Mouse (Mus musculus): ENCODE results near the gene Tmem238l. TPM values are rescaled to one million over a fixed set of nuclear protein-coding genes. Genes with fewer than 3 reads are reported as not detected.

Tmem238l gene
- polyA plus RNA-seq, 1 experiment = not detected

- Histone ChIP-seq H3K27me3 (ENCODE audit: control insufficient read depth, insufficient read depth, insufficient read length) (peaks cover 3% of the 10 kb centered on the region), H3ac (ENCODE audit: control insufficient read depth, insufficient read length, low read depth) (no peak overlapping the region), H3K79me3 (ENCODE audit: low read depth) (no peaks in the 10 kb centered on the region), H3K79me2 (ENCODE audit: control insufficient read depth, insufficient read depth) (no peaks in the 10 kb centered on the region), H3K36me3 (ENCODE audit: control insufficient read depth, insufficient read depth) (no peaks in the 10 kb centered on the region), H3K4me3 (ENCODE audit: insufficient read depth, poor library complexity, severe bottlenecking) (no peak overlapping the region)
- no peak for TF ChIP-seq CTCF (IDR thresholded peaks at IDR 0.05; ENCODE audit: control insufficient read depth, insufficient read depth, insufficient read length)
- no peak for TF ChIP-seq USF1 (IDR thresholded peaks at IDR 0.05; ENCODE audit: low read depth)
Measured at GRCm38 (mm10) chr11:66945224-66945767, 11.1 kb upstream of the Tmem238l start.

GRCm38 (mm10) chr11:66946521-66946920, 9.9 kb upstream of the Tmem238l start:
- Histone ChIP-seq H3K4me3 (ENCODE audit: insufficient read depth, poor library complexity, severe bottlenecking) (no peak overlapping the region), H3ac (ENCODE audit: control insufficient read depth, insufficient read length, low read depth) (no peak overlapping the region), H3K27me3 (ENCODE audit: control insufficient read depth, insufficient read depth, insufficient read length) (peaks cover 3% of the 10 kb centered on the region), H3K79me3 (ENCODE audit: low read depth) (no peaks in the 10 kb centered on the region), H3K79me2 (ENCODE audit: control insufficient read depth, insufficient read depth) (no peaks in the 10 kb centered on the region), H3K36me3 (ENCODE audit: control insufficient read depth, insufficient read depth) (no peaks in the 10 kb centered on the region)
- TF ChIP-seq MYOD1 (IDR thresholded peaks at IDR 0.05; ENCODE audit: control insufficient read depth, insufficient read length, low read depth) = no peak
- TF ChIP-seq FOSL1 (IDR thresholded peaks at IDR 0.05; ENCODE audit: insufficient read depth, low read length, poor library complexity, severe bottlenecking) = no peak
- TF ChIP-seq MYOG (IDR thresholded peaks at IDR 0.05; ENCODE audit: control insufficient read depth, extremely low read depth, insufficient read length) = no peak
- no peak for TF ChIP-seq MAX (IDR thresholded peaks at IDR 0.05)
- TF ChIP-seq CTCF (IDR thresholded peaks at IDR 0.05; ENCODE audit: control insufficient read depth, insufficient read depth, insufficient read length) = no peak
- TF ChIP-seq USF1 (IDR thresholded peaks at IDR 0.05; ENCODE audit: low read depth) = no peak
- TF ChIP-seq CEBPB (IDR thresholded peaks at IDR 0.05; ENCODE audit: low read depth) = no peak

DNA sequence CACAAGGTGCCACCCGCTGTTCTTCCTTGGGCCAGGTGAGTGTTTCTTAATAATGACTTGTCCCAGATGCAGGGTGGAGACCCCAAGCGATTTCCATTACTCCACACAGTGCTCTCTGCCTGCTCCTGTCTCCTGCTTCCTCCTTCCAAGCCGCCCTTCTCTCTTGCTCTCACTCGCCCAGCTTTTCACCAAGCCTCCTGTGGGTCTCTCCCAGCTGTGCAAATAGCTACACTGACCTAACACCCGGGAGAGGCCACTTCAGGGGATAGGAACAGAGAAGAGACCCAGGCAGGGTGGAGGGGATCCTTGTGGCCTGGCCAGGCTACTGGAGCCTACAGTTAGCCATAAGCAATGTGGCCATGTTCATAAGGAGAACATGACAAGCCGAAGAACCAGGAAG, 9.5 kb upstream of the Tmem238l start:
- Histone ChIP-seq H3K79me3 (ENCODE audit: low read depth) (no peaks in the 10 kb centered on the region), H3ac (ENCODE audit: control insufficient read depth, insufficient read length, low read depth) (no peak overlapping the region), H3K36me3 (ENCODE audit: control insufficient read depth, insufficient read depth) (no peaks in the 10 kb centered on the region), H3K27me3 (ENCODE audit: control insufficient read depth, insufficient read depth, insufficient read length) (no peaks in the 10 kb centered on the region), H3K4me3 (ENCODE audit: insufficient read depth, poor library complexity, severe bottlenecking) (no peak overlapping the region), H3K79me2 (ENCODE audit: control insufficient read depth, insufficient read depth) (no peaks in the 10 kb centered on the region)
- TF ChIP-seq MYOD1 (IDR thresholded peaks at IDR 0.05; ENCODE audit: control insufficient read depth, insufficient read length, low read depth) (no peak), FOSL1 (IDR thresholded peaks at IDR 0.05; ENCODE audit: insufficient read depth, low read length, poor library complexity, severe bottlenecking) (no peak), USF1 (IDR thresholded peaks at IDR 0.05; ENCODE audit: low read depth) (no peak), MYOG (IDR thresholded peaks at IDR 0.05; ENCODE audit: control insufficient read depth, extremely low read depth, insufficient read length) (no peak), CEBPB (IDR thresholded peaks at IDR 0.05; ENCODE audit: low read depth) (no peak), MAX (IDR thresholded peaks at IDR 0.05) (no peak), CTCF (IDR thresholded peaks at IDR 0.05; ENCODE audit: control insufficient read depth, insufficient read depth, insufficient read length) (no peak)

DNA sequence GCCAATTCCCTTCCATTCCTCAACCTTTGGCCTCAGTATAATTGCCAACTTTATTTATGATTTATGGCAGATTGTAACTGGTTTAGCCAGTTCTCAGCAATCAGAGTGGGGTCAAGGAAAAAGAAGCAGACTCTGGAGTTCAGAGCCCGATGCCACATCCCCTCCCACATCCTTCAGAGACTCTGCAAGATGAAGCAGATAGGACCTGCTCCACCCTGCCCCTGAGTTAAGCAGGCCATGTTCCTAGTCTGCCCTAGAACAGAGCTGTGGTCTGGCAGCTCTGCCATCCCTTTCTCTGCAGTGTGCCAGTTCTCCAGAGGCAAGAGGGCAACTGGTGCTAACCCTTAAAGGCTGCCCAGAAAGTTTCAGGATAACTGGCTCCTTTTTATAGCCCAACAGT, 4.4 kb downstream of the Tmem238l start:
- H3ac ChIP-seq (ENCODE audit: control insufficient read depth, insufficient read length, low read depth) = no peak overlapping the region
- H3K27me3 ChIP-seq (ENCODE audit: control insufficient read depth, insufficient read depth, insufficient read length) = no peaks in the 10 kb centered on the region
- H3K79me3 ChIP-seq (ENCODE audit: low read depth) = no peaks in the 10 kb centered on the region
- no peak for TF ChIP-seq CTCF (IDR thresholded peaks at IDR 0.05; ENCODE audit: control insufficient read depth, insufficient read depth, insufficient read length)
- TF ChIP-seq USF1 (IDR thresholded peaks at IDR 0.05; ENCODE audit: low read depth) = no peak
- TF ChIP-seq MAX (IDR thresholded peaks at IDR 0.05) = no peak
- no peak for TF ChIP-seq FOSL1 (IDR thresholded peaks at IDR 0.05; ENCODE audit: insufficient read depth, low read length, poor library complexity, severe bottlenecking)
- TF ChIP-seq MYOG (IDR thresholded peaks at IDR 0.05; ENCODE audit: control insufficient read depth, extremely low read depth, insufficient read length) = no peak
- TF ChIP-seq MYOD1 (IDR thresholded peaks at IDR 0.05; ENCODE audit: control insufficient read depth, insufficient read length, low read depth) = no peak
- TF ChIP-seq CEBPB (IDR thresholded peaks at IDR 0.05; ENCODE audit: low read depth) = no peak
- no peaks in the 10 kb centered on the region for H3K36me3 ChIP-seq (ENCODE audit: control insufficient read depth, insufficient read depth)
- no peaks in the 10 kb centered on the region for H3K79me2 ChIP-seq (ENCODE audit: control insufficient read depth, insufficient read depth)
- no peak overlapping the region for H3K4me3 ChIP-seq (ENCODE audit: insufficient read depth, poor library complexity, severe bottlenecking)

- Histone ChIP-seq H3K79me3 (ENCODE audit: low read depth) (no peaks in the 10 kb centered on the region), H3ac (ENCODE audit: control insufficient read depth, insufficient read length, low read depth) (no peak overlapping the region), H3K27me3 (ENCODE audit: control insufficient read depth, insufficient read depth, insufficient read length) (no peaks in the 10 kb centered on the region), H3K4me3 (ENCODE audit: insufficient read depth, poor library complexity, severe bottlenecking) (no peak overlapping the region), H3K79me2 (ENCODE audit: control insufficient read depth, insufficient read depth) (no peaks in the 10 kb centered on the region), H3K36me3 (ENCODE audit: control insufficient read depth, insufficient read depth) (no peaks in the 10 kb centered on the region)
- TF ChIP-seq CTCF (IDR thresholded peaks at IDR 0.05; ENCODE audit: control insufficient read depth, insufficient read depth, insufficient read length) (no peak), MYOD1 (IDR thresholded peaks at IDR 0.05; ENCODE audit: control insufficient read depth, insufficient read length, low read depth) (no peak), MYOG (IDR thresholded peaks at IDR 0.05; ENCODE audit: control insufficient read depth, extremely low read depth, insufficient read length) (no peak), CEBPB (IDR thresholded peaks at IDR 0.05; ENCODE audit: low read depth) (no peak), FOSL1 (IDR thresholded peaks at IDR 0.05; ENCODE audit: insufficient read depth, low read length, poor library complexity, severe bottlenecking) (no peak), MAX (IDR thresholded peaks at IDR 0.05) (no peak), USF1 (IDR thresholded peaks at IDR 0.05; ENCODE audit: low read depth) (no peak)
Measured at GRCm38 (mm10) chr11:66961447-66962176, 5.2 kb downstream of the Tmem238l start.

Measured in C2C12 (cell line).